Mouse (Mus musculus): Measurements from ENCODE around the gene Gm6169. TPM values are rescaled to one million over a fixed set of nuclear protein-coding genes. Genes with fewer than 3 reads are reported as not detected.
"Not testable (repeated sequence)": the region's sequence is repeated elsewhere in the genome, so short reads cannot be mapped to it uniquely, and the experiment has no call there.

The Gm6169 gene
- 10 to 100 TPM in 1 of 2 experiments, 1 to 10 TPM in 1; 2.1 to 26.4 TPM for total RNA-seq (2021)
- long read RNA-seq, experiment 1: 0 reads
- long read RNA-seq, experiment 2, transcript Gm6169-201 (1 exons, 1,030 nt): major isoform, 8 of 8 reads
- long read RNA-seq, experiment 2, partial matches to known transcripts: 0 of 8 reads
- long read RNA-seq, experiment 2, other reads (novel, unspliced or antisense): 0 of 8 reads

- DNase-seq (ENCODE audit: low spot score in 2 of 2): peak in 1 of 2 experiments; percentile 8
These were observed at the start of gene Gm6169 for GRCm38 (mm10) chr13:97099187-97099852. Gm6169 (minus strand) TSS chr13:97099237.

- no peak for DNase-seq (ENCODE audit: low spot score in 2 of 2)
These were observed 46.8 kb upstream of the Gm6169 start for GRCm38 (mm10) chr13:97145834-97146233.

- DNase-seq (ENCODE audit: low spot score in 2 of 2): no peak
These were observed 43.3 kb upstream of the Gm6169 start for GRCm38 (mm10) chr13:97142321-97142720.

- DNase-seq (ENCODE audit: low spot score in 2 of 2): not testable (repeated sequence)
These were observed 39.4 kb upstream of the Gm6169 start for GRCm38 (mm10) chr13:97138404-97138931.

- peak; percentile 56 to 77 for DNase-seq (ENCODE audit: low spot score in 2 of 2)
These were observed 38.7 kb upstream of the Gm6169 start, which contains the start of the genes Gfm2 and Nsa2 for GRCm38 (mm10) chr13:97137466-97138400. Gfm2 (plus strand) TSS chr13:97137937. Nsa2 (minus strand) TSS chr13:97137937.

GRCm38 (mm10) chr13:97130413-97130812, 31.4 kb upstream of the Gm6169 start:
- DNase-seq (ENCODE audit: low spot score in 2 of 2): not testable (repeated sequence)

GRCm38 (mm10) chr13:97129654-97130053, 30.6 kb upstream of the Gm6169 start:
- DNase-seq (ENCODE audit: low spot score in 2 of 2): not testable (repeated sequence)

GRCm38 (mm10) chr13:97121341-97121740, 22.3 kb upstream of the Gm6169 start:
- no peak for DNase-seq (ENCODE audit: low spot score in 2 of 2)

- no peak for DNase-seq (ENCODE audit: low spot score in 2 of 2)
These were observed 10.0 kb upstream of the Gm6169 start for GRCm38 (mm10) chr13:97109046-97109445.

GRCm38 (mm10) chr13:97107721-97108120, 8.7 kb upstream of the Gm6169 start:
- not testable (repeated sequence) for DNase-seq (ENCODE audit: low spot score in 2 of 2)

- no peak for DNase-seq (ENCODE audit: low spot score in 2 of 2)
These were observed 6.0 kb upstream of the Gm6169 start for GRCm38 (mm10) chr13:97104996-97105395.

GRCm38 (mm10) chr13:97095726-97096125, 3.3 kb downstream of the Gm6169 start:
- no peak for DNase-seq (ENCODE audit: low spot score in 2 of 2)

- no peak for DNase-seq (ENCODE audit: low spot score in 2 of 2)
These were observed 10.9 kb downstream of the Gm6169 start for GRCm38 (mm10) chr13:97088183-97088582.

GRCm38 (mm10) chr13:97087421-97087820, 11.6 kb downstream of the Gm6169 start:
- no peak for DNase-seq (ENCODE audit: low spot score in 2 of 2)

GRCm38 (mm10) chr13:97086316-97086715, 12.7 kb downstream of the Gm6169 start:
- no peak for DNase-seq (ENCODE audit: low spot score in 2 of 2)

- DNase-seq (ENCODE audit: low spot score in 2 of 2): no peak
These were observed 16.6 kb downstream of the Gm6169 start for GRCm38 (mm10) chr13:97082432-97082831.

- DNase-seq (ENCODE audit: low spot score in 2 of 2): no peak
These were observed 18.4 kb downstream of the Gm6169 start for GRCm38 (mm10) chr13:97080615-97081014.

GRCm38 (mm10) chr13:97080201-97080600, 18.8 kb downstream of the Gm6169 start:
- no peak for DNase-seq (ENCODE audit: low spot score in 2 of 2)

- no peak for DNase-seq (ENCODE audit: low spot score in 2 of 2)
These were observed 21.5 kb downstream of the Gm6169 start for GRCm38 (mm10) chr13:97077556-97077955.

GRCm38 (mm10) chr13:97073497-97073896, 25.5 kb downstream of the Gm6169 start:
- no peak for DNase-seq (ENCODE audit: low spot score in 2 of 2)

- peak in 1 of 2 experiments; percentile 21 for DNase-seq (ENCODE audit: low spot score in 2 of 2)
These were observed 27.3 kb downstream of the Gm6169 start for GRCm38 (mm10) chr13:97071626-97072241.

Data from adrenal gland, postnatal 4 days (tissue).